Mouse (Mus musculus) ovary, postnatal 14 days (tissue): ENCODE measurements at regions not wholly inside any gene's neighbourhood (a gene's known extent, or its start where the extent isn't known, plus 50 kb on each side); places are given as distances from the start of the nearest gene placed in this dataset.

Experiments
- DNase-seq: peaks from one replicate; pipeline ENCODE4 v3.0.0; 2022; ENCODE audit warnings: low spot score

GRCm38 (mm10) chr6:78599751-78600150 lies 131.1 kb upstream of the Reg3g start:
- DNase-seq = no peak

GRCm38 (mm10) chr6:78570000-78570597 lies 101.4 kb upstream of the Reg3g start:
- DNase-seq = no peak

GRCm38 (mm10) chr6:78553008-78553698 lies 84.5 kb upstream of the Reg3g start:
- no peak for DNase-seq

- DNase-seq = no peak
Measured at GRCm38 (mm10) chr6:78552353-78552698, 83.7 kb upstream of the Reg3g start.

GRCm38 (mm10) chr6:78551666-78552352 lies 83.1 kb upstream of the Reg3g start:
- no peak for DNase-seq

- DNase-seq = no peak
Measured at GRCm38 (mm10) chr6:78548476-78548875, 79.8 kb upstream of the Reg3g start.

- DNase-seq = no peak
Measured at GRCm38 (mm10) chr6:78547721-78548120, 79.0 kb upstream of the Reg3g start.

- DNase-seq = peak; percentile 69
Measured at GRCm38 (mm10) chr6:78544238-78544637, 75.6 kb upstream of the Reg3g start.

GRCm38 (mm10) chr6:78537476-78537875 lies 68.8 kb upstream of the Reg3g start:
- no peak for DNase-seq

GRCm38 (mm10) chr6:78526986-78527762 lies 58.5 kb upstream of the Reg3g start:
- no peak for DNase-seq
